Mouse (Mus musculus): ENCODE results near the gene Hmga2. TPM values are rescaled to one million over a fixed set of nuclear protein-coding genes. Genes with fewer than 3 reads are reported as not detected.

Gene Hmga2
- polyA plus RNA-seq, 1 experiment from 2014 or later: 13.9 TPM

- WGBS: 7% methylated on average over 9 of the region's 9 CpGs
- DNase-seq: peak; percentile 74
- H3K4me3 ChIP-seq (ENCODE audit: low read depth, low read length): no peak overlapping the region
- peak overlapping the region; percentile 74 for H3K27ac ChIP-seq (ENCODE audit: low read depth)
- H3K9me3 ChIP-seq (ENCODE audit: low read depth, low read length): no peaks in the 10 kb centered on the region
- H3K36me3 ChIP-seq (ENCODE audit: insufficient read depth): peaks cover 21% of the 10 kb centered on the region; the same call in 1 of the 2 replicates
- H3K4me2 ChIP-seq: no peak overlapping the region
- peaks cover 47% of the 10 kb centered on the region for H3K4me1 ChIP-seq (ENCODE audit: insufficient read depth)
- no peaks in the 10 kb centered on the region for H3K27me3 ChIP-seq (ENCODE audit: insufficient read depth, low read length)
- peak; percentile 40 for ATAC-seq (ENCODE audit: insufficient read depth)
- TF ChIP-seq CTCF (IDR thresholded peaks at IDR 0.05; ENCODE audit: low read depth): no peak
- no peak overlapping the region for H3K9ac ChIP-seq
Measured at GRCm38 (mm10) chr10:120432731-120433462, 43.4 kb downstream of the Hmga2 start.

GRCm38 (mm10) chr10:120432081-120432480 is 44.2 kb downstream of the Hmga2 start:
- DNase-seq (no peak), ATAC-seq (ENCODE audit: insufficient read depth) (no peak)
- 66% methylated on average over 9 of the region's 9 CpGs for WGBS
- no peaks in the 10 kb centered on the region for H3K9me3 ChIP-seq (ENCODE audit: low read depth, low read length)
- H3K27ac ChIP-seq (ENCODE audit: low read depth): no peak overlapping the region
- 0 out of 2 replicates have a peak, but pooled peaks cover 14% of the 10 kb centered on the region for H3K36me3 ChIP-seq (ENCODE audit: insufficient read depth)
- peaks cover 47% of the 10 kb centered on the region for H3K4me1 ChIP-seq (ENCODE audit: insufficient read depth)
- H3K27me3 ChIP-seq (ENCODE audit: insufficient read depth, low read length): no peaks in the 10 kb centered on the region
- no peak overlapping the region for H3K4me2 ChIP-seq
- H3K4me3 ChIP-seq (ENCODE audit: low read depth, low read length): no peak overlapping the region
- TF ChIP-seq CTCF (IDR thresholded peaks at IDR 0.05; ENCODE audit: low read depth): no peak; the same call in 1 of the 2 replicates
- H3K9ac ChIP-seq: no peak overlapping the region

DNA sequence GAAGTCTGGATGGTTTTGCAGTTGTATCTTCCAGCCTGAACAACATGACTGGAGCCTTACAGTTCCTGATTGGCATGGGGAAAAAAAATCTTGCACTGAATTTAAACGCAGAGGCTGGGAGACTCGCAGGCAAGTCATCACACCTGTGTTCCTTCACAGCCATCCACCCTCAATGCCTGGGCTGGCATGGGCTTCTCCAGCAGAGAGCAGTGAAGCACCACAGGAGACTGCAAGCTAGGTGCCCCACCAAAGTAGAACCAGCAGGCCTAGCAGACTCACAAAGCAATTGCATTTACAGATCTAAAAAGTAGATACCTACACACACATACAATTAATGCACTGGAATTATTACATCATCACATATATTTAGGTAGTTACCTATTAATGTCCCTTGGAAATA is 44.8 kb downstream of the Hmga2 start:
- peaks cover 47% of the 10 kb centered on the region for H3K4me1 ChIP-seq (ENCODE audit: insufficient read depth)
- peak; percentile 55 for TF ChIP-seq CTCF (IDR thresholded peaks at IDR 0.05; ENCODE audit: low read depth)

DNA sequence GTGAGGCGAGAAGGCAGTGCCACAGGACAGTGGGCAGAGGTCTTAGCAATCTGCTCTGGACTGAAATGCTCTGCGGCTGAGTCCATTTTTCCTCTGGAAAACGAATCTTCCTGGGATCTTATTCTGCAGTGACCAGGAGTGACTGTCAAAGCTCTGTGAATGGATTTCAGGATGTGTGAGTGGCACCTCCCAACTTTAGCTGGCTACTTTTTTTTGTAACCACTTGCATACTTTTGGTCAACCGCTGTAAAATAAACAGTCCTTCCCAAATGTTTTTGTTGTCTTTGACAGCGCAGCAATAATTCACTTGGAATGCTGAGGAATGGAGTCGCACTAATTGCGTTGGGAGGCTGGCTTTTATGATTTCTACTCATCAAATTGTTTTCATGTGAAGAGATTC is 45.8 kb downstream of the Hmga2 start:
- H3K36me3 ChIP-seq (ENCODE audit: insufficient read depth): 0 out of 2 replicates have a peak, but pooled peaks cover under 1% of the 10 kb centered on the region
- peak overlapping the region; percentile 44; the same call in 1 of the 2 replicates for H3K27ac ChIP-seq (ENCODE audit: low read depth)
- H3K4me1 ChIP-seq (ENCODE audit: insufficient read depth): peaks cover 47% of the 10 kb centered on the region

More for the DNA sequence above, 44.8 kb downstream of the Hmga2 start:
- Histone ChIP-seq H3K9ac (no peak overlapping the region), H3K4me3 (ENCODE audit: low read depth, low read length) (no peak overlapping the region), H3K36me3 (ENCODE audit: insufficient read depth) (0 out of 2 replicates have a peak, but pooled peaks cover 8% of the 10 kb centered on the region), H3K27me3 (ENCODE audit: insufficient read depth, low read length) (no peaks in the 10 kb centered on the region), H3K9me3 (ENCODE audit: low read depth, low read length) (no peaks in the 10 kb centered on the region), H3K27ac (ENCODE audit: low read depth) (no peak overlapping the region), H3K4me2 (no peak overlapping the region)
- ATAC-seq (ENCODE audit: insufficient read depth) (no peak), DNase-seq (no peak)
- 35% methylated on average over 2 of the region's 2 CpGs for WGBS

DNA sequence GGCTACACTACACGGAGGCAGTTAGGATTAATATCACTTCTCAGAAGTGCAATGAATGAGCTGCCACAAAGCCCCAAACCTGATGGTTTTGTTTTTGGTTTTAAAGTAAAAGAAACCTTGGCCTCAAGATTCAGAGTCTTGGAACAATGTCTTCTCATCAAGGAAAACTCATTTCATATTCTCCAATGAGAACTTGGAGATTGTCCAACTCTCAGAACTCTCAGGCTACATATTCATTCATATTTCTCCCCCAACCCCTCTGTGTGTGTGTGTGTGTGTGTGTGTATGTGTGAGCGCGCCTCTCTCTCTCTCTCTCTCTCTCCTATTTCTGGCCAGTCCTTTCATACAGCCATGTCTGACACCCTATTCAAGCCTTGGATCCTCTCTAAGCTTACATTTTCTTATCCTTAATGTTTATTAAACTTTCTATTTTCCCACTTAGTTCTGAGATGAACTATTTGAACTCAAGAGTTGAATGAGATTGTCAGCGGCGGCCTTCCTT is 46.5 kb downstream of the Hmga2 start:
- peaks cover 46% of the 10 kb centered on the region for H3K4me1 ChIP-seq (ENCODE audit: insufficient read depth)
- H3K9me3 ChIP-seq (ENCODE audit: low read depth, low read length): no peaks in the 10 kb centered on the region
- H3K27me3 ChIP-seq (ENCODE audit: insufficient read depth, low read length): no peaks in the 10 kb centered on the region
- no peak overlapping the region for H3K9ac ChIP-seq
- 25% methylated on average over 5 of the region's 5 CpGs for WGBS
- no peak overlapping the region for H3K4me2 ChIP-seq
- 0 out of 2 replicates have a peak overlapping the region, but pooled peaks have one; percentile 44 for H3K27ac ChIP-seq (ENCODE audit: low read depth)
- ATAC-seq (ENCODE audit: insufficient read depth): peak; percentile 64; the same call in 1 of the 2 replicates
- H3K4me3 ChIP-seq (ENCODE audit: low read depth, low read length): no peak overlapping the region
- DNase-seq: peak; percentile 86
- no peak for TF ChIP-seq CTCF (IDR thresholded peaks at IDR 0.05; ENCODE audit: low read depth)
- no peaks in the 10 kb centered on the region for H3K36me3 ChIP-seq (ENCODE audit: insufficient read depth)

More for the DNA sequence above, 45.8 kb downstream of the Hmga2 start:
- no peak for TF ChIP-seq CTCF (IDR thresholded peaks at IDR 0.05; ENCODE audit: low read depth)
- Histone ChIP-seq H3K4me3 (ENCODE audit: low read depth, low read length) (no peak overlapping the region), H3K4me2 (no peak overlapping the region), H3K27me3 (ENCODE audit: insufficient read depth, low read length) (no peaks in the 10 kb centered on the region), H3K9me3 (ENCODE audit: low read depth, low read length) (no peaks in the 10 kb centered on the region), H3K9ac (no peak overlapping the region)
- ATAC-seq (ENCODE audit: insufficient read depth) (no peak), DNase-seq (peak; percentile 53)
- WGBS: 26% methylated on average over 7 of the region's 7 CpGs

GRCm38 (mm10) chr10:120429199-120429551 is 47.1 kb downstream of the Hmga2 start:
- 57% methylated on average over 10 of the region's 10 CpGs for WGBS
- Histone ChIP-seq H3K4me3 (ENCODE audit: low read depth, low read length) (no peak overlapping the region), H3K9ac (no peak overlapping the region), H3K27ac (ENCODE audit: low read depth) (peak overlapping the region; percentile 54; the same call in 1 of the 2 replicates), H3K4me1 (ENCODE audit: insufficient read depth) (peaks cover 42% of the 10 kb centered on the region), H3K4me2 (0 out of 2 replicates have a peak overlapping the region, but pooled peaks have one; percentile 11), H3K27me3 (ENCODE audit: insufficient read depth, low read length) (no peaks in the 10 kb centered on the region), H3K9me3 (ENCODE audit: low read depth, low read length) (no peaks in the 10 kb centered on the region), H3K36me3 (ENCODE audit: insufficient read depth) (no peaks in the 10 kb centered on the region)
- no peak for TF ChIP-seq CTCF (IDR thresholded peaks at IDR 0.05; ENCODE audit: low read depth)
- no peak for DNase-seq
- no peak for ATAC-seq (ENCODE audit: insufficient read depth)
